8 mouse cellular contexts compared by ENCODE assay signal in genomic region chr11:103763410-103764163, GRCm38 (mm10). TPM values are rescaled to one million over a fixed set of nuclear protein-coding genes. Genes with fewer than 3 reads are reported as not detected.
A peak's percentile ranks its signal among the peaks of the same experiment; 100 is the strongest.
DNase-seq lines count a peak whose midpoint lies in the region; ATAC-seq and TF ChIP-seq lines count a peak whose summit lies in the region.

No protein-coding gene starts in this region.

- no peak overlapping the region for H3K4me2 ChIP-seq in forebrain, embryonic 16.5 days (ENCODE audit: low read length)
- no peak overlapping the region for H3K4me2 ChIP-seq in kidney, embryonic 14.5 days (replicated peaks; ENCODE audit: low read depth, low read length)

- H3K4me3 ChIP-seq in forebrain, embryonic 16.5 days (replicated peaks; ENCODE audit: low read length) = no peak overlapping the region
- no peak overlapping the region for H3K4me3 ChIP-seq in kidney, embryonic 14.5 days (ENCODE audit: low read length)
- no peak overlapping the region for H3K4me3 ChIP-seq in small intestine, adult 2 months (ENCODE audit: low read depth, low read length)

- ATAC-seq in forebrain, embryonic 16.5 days = peak; percentile 36; the same call in 1 of the 2 replicates
- ATAC-seq in kidney, embryonic 14.5 days (ENCODE audit: low FRiP score, low TSS enrichment) = 0 out of 2 replicates have a peak, but pooled peaks have one; percentile 66

- WGBS in forebrain, embryonic 16.5 days = 38% methylated on average over 10 of the region's 10 CpGs
- 19% methylated on average over 10 of the region's 10 CpGs for WGBS in kidney, embryonic 14.5 days
- WGBS in small intestine, adult 2 months = 12% methylated on average over 10 of the region's 10 CpGs

- TF ChIP-seq CTCF in small intestine, adult 2 months (IDR thresholded peaks at IDR 0.05; ENCODE audit: extremely low read depth, insufficient read length, insufficient replicate concordance, low read depth, low read length) = peak; percentile 72; the same call in 1 of the 2 replicates

- TF ChIP-seq POLR2A in small intestine, adult 2 months (IDR thresholded peaks at IDR 0.05; ENCODE audit: low read depth, low read length) = no peak

- H3K4me1 ChIP-seq in forebrain, embryonic 16.5 days (replicated peaks; ENCODE audit: control insufficient read depth, insufficient read depth, low read length) = peaks cover 4% of the 10 kb centered on the region
- H3K4me1 ChIP-seq in kidney, embryonic 14.5 days (ENCODE audit: control insufficient read depth, insufficient read depth, low read length) = no peaks in the 10 kb centered on the region
- H3K4me1 ChIP-seq in small intestine, adult 2 months (ENCODE audit: control insufficient read depth, insufficient read depth, insufficient read length, low read length) = peaks cover 2% of the 10 kb centered on the region; the same call in 1 of the 2 replicates

- no peaks in the 10 kb centered on the region for H3K36me3 ChIP-seq in forebrain, embryonic 16.5 days (ENCODE audit: control insufficient read depth, insufficient read depth)
- H3K36me3 ChIP-seq in kidney, embryonic 14.5 days (ENCODE audit: control insufficient read depth, insufficient read depth, low read length) = no peaks in the 10 kb centered on the region
- no peaks in the 10 kb centered on the region for H3K36me3 ChIP-seq in small intestine, adult 2 months (ENCODE audit: control insufficient read depth, insufficient read depth, low read length)

- peaks cover 16% of the 10 kb centered on the region for H3K27me3 ChIP-seq in forebrain, embryonic 16.5 days (replicated peaks; ENCODE audit: control insufficient read depth, insufficient read depth, low read length)
- peaks cover 2% of the 10 kb centered on the region; the same call in 1 of the 2 replicates for H3K27me3 ChIP-seq in kidney, embryonic 14.5 days (ENCODE audit: control insufficient read depth, insufficient read depth, low read length)
- no peaks in the 10 kb centered on the region for H3K27me3 ChIP-seq in small intestine, adult 2 months (ENCODE audit: control insufficient read depth, insufficient read depth, low read length)

- H3K27ac ChIP-seq in forebrain, embryonic 16.5 days (ENCODE audit: low read length) = no peak overlapping the region
- no peak overlapping the region for H3K27ac ChIP-seq in kidney, embryonic 14.5 days (ENCODE audit: low read depth, low read length)
- peak overlapping the region; percentile 22; the same call in 1 of the 2 replicates for H3K27ac ChIP-seq in small intestine, adult 2 months (ENCODE audit: insufficient read depth, low read depth, low read length)

- no peaks in the 10 kb centered on the region for H3K9me3 ChIP-seq in forebrain, embryonic 16.5 days (ENCODE audit: control insufficient read depth, low read length)
- H3K9me3 ChIP-seq in kidney, embryonic 14.5 days (ENCODE audit: control insufficient read depth, low read length) = no peaks in the 10 kb centered on the region

- H3K9ac ChIP-seq in forebrain, embryonic 16.5 days (replicated peaks; ENCODE audit: low read depth, low read length) = no peak overlapping the region
- no peak overlapping the region for H3K9ac ChIP-seq in kidney, embryonic 14.5 days (ENCODE audit: low read depth, low read length)

- peak; percentile 53 for DNase-seq in adrenal gland, postnatal 14 days
- DNase-seq in adrenal gland, adult 18-20 months (ENCODE audit: low spot score in 2 of 2) = no peak
- DNase-seq in 416B (ENCODE audit: low read depth) = peak; percentile 64
- peak; percentile 34 for DNase-seq in c-Kit-positive CD71-positive TER-119-negative erythroid progenitor cells, embryonic 14.5 days (ENCODE audit: low read depth)
- DNase-seq in lung, postnatal 14 days = peak; percentile 50

RNA-seq across cellular contexts. Expression of gene Wnt3, which starts 10.4 kb away (rescaled TPM):
- 0.15 TPM in 1 of 2 replicates, not detected in the other for total RNA-seq in adrenal gland, postnatal 14 days (2021)
- total RNA-seq in adrenal gland, adult 18-20 months (2021) = under 1 TPM in 1 of 2 experiments, not detected in 1; 0.58 TPM
- polyA plus RNA-seq in forebrain, embryonic 16.5 days (2015; fragmentation: Nextera tagmentation; extraction: Ambion mirVana) = 2.1 and 2.9 TPM in 2 replicates
- polyA plus RNA-seq in kidney, embryonic 14.5 days (2014; fragmentation: Nextera tagmentation; extraction: Ambion mirVana) = 0.09 TPM in 1 of 2 replicates, not detected in the other
- 1.1 and 4.8 TPM in 2 replicates for polyA plus RNA-seq in small intestine, adult 2 months (2012; rRNA removed)

RNA-seq across cellular contexts. Expression of gene Wnt9b, which starts 14.0 kb away (rescaled TPM):
- 0.22 and 0.23 TPM in 2 replicates for total RNA-seq in adrenal gland, postnatal 14 days (2021)
- total RNA-seq in adrenal gland, adult 18-20 months (2021) = under 1 TPM; 0.13 to 0.32 TPM
- 0.16 TPM in 1 of 2 replicates, not detected in the other for polyA plus RNA-seq in forebrain, embryonic 16.5 days (2015; fragmentation: Nextera tagmentation; extraction: Ambion mirVana)
- 4.9 and 8.4 TPM in 2 replicates for polyA plus RNA-seq in kidney, embryonic 14.5 days (2014; fragmentation: Nextera tagmentation; extraction: Ambion mirVana)
- polyA plus RNA-seq in small intestine, adult 2 months (2012; rRNA removed) = 0.04 and 0.10 TPM in 2 replicates

Comparison
In these comparisons a context has a peak if more than half of its experiments do, and no peak if none do; other contexts are left out.
1. DNase-seq: peak in adrenal gland, postnatal 14 days (single experiment), 416B (single experiment), c-Kit-positive CD71-positive TER-119-negative erythroid progenitor cells, embryonic 14.5 days (single experiment) and lung, postnatal 14 days (single experiment); none in adrenal gland, adult 18-20 months (0 of 2).